Mouse (Mus musculus) forebrain, embryonic 11.5 days (tissue): ENCODE measurements at regions not wholly inside any gene's neighbourhood (a gene's known extent, or its start where the extent isn't known, plus 50 kb on each side); places are given as distances from the start of the nearest gene placed in this dataset.

Experiments used
- ATAC-seq: fragments of 200-750 bp; cut with Nextera tagmentation; replicated peaks from 2 replicates; pipeline ENCODE4 v1.8.0; 2017; ENCODE audit warnings: moderate TSS enrichment; ENCODE audit not compliant: low FRiP score
- DNase-seq: peaks from one replicate; pipeline ENCODE4 v3.0.0-alpha.2; 2017; ENCODE audit warnings: low spot score
- H3K27ac ChIP-seq: fragments of 300-500 bp; sonication (generic); 2 replicates; pipeline ENCODE4 v1.5.1; 2014; ENCODE audit warnings: low read depth, low read length
- H3K27me3 ChIP-seq: fragments of 300-500 bp; sonication (generic); 2 replicates; pipeline ENCODE4 v1.6.1; 2014; ENCODE audit warnings: mild to moderate bottlenecking, low read length, mixed read lengths; ENCODE audit not compliant: control insufficient read depth, insufficient read depth
- H3K36me3 ChIP-seq: fragments of 300-500 bp; sonication (generic); 2 replicates; pipeline ENCODE4 v1.6.1; 2014; ENCODE audit warnings: mild to moderate bottlenecking, low read length, moderate library complexity, mixed read lengths; ENCODE audit not compliant: control insufficient read depth, insufficient read depth
- H3K4me1 ChIP-seq: fragments of 300-500 bp; sonication (generic); replicated peaks from 2 replicates; pipeline ENCODE4 v1.6.1; 2014; ENCODE audit warnings: low read length, mixed read lengths; ENCODE audit not compliant: control insufficient read depth, insufficient read depth
- H3K4me2 ChIP-seq: fragments of 300-500 bp; sonication (generic); 2 replicates; pipeline ENCODE4 v1.6.1; 2014; ENCODE audit warnings: low read depth, mild to moderate bottlenecking, low read length, moderate library complexity, mixed read lengths; ENCODE audit not compliant: severe bottlenecking
- H3K4me3 ChIP-seq: fragments of 300-500 bp; sonication (generic); 2 replicates; pipeline ENCODE4 v1.5.1; 2014; ENCODE audit warnings: low read depth, low read length
- H3K9ac ChIP-seq: fragments of 300-500 bp; sonication (generic); 2 replicates; pipeline ENCODE4 v1.6.1; 2014; ENCODE audit warnings: low read length
- H3K9me3 ChIP-seq: fragments of 300-500 bp; sonication (generic); 2 replicates; pipeline ENCODE4 v1.6.1; 2016; ENCODE audit warnings: low read length, mixed read lengths; ENCODE audit not compliant: control insufficient read depth
- WGBS: fragments of 180-500 bp; shearing (Covaris S2); extraction: QIAGEN DNeasy Blood & Tissue Kit; methylation state at CpG from one replicate; pipeline ENCODE4 v1.1.7; 2014; 5-methylcytosine and 5-hydroxymethylcytosine counted together

- Histone ChIP-seq H3K9ac (no peak overlapping the region), H3K27me3 (no peaks in the 10 kb centered on the region), H3K4me3 (no peak overlapping the region), H3K9me3 (no peaks in the 10 kb centered on the region), H3K4me1 (no peaks in the 10 kb centered on the region), H3K36me3 (no peaks in the 10 kb centered on the region), H3K4me2 (no peak overlapping the region), H3K27ac (no peak overlapping the region)
- ATAC-seq: no peak
- DNase-seq: no peak
- 97% methylated on average over 2 of the region's 2 CpGs for WGBS
These were observed 122.0 kb upstream of the Gm11096 start for GRCm38 (mm10) chr17:81319605-81320004.

- Histone ChIP-seq H3K9me3 (no peaks in the 10 kb centered on the region), H3K4me1 (no peaks in the 10 kb centered on the region), H3K4me2 (no peak overlapping the region), H3K4me3 (no peak overlapping the region), H3K27ac (no peak overlapping the region), H3K36me3 (no peaks in the 10 kb centered on the region), H3K27me3 (no peaks in the 10 kb centered on the region), H3K9ac (no peak overlapping the region)
- WGBS: 80% methylated on average over 5 of the region's 5 CpGs
- DNase-seq (no peak), ATAC-seq (no peak)
These were observed 124.9 kb upstream of the Gm11096 start for GRCm38 (mm10) chr17:81316655-81317054.

- Histone ChIP-seq H3K27me3 (no peaks in the 10 kb centered on the region), H3K9ac (no peak overlapping the region), H3K36me3 (no peaks in the 10 kb centered on the region), H3K4me3 (no peak overlapping the region), H3K4me2 (no peak overlapping the region), H3K4me1 (no peaks in the 10 kb centered on the region), H3K9me3 (no peaks in the 10 kb centered on the region), H3K27ac (no peak overlapping the region)
- no peak for DNase-seq
- 82% methylated on average over 2 of the region's 2 CpGs for WGBS
- ATAC-seq: no peak
These were observed 135.7 kb upstream of the Gm11096 start for GRCm38 (mm10) chr17:81305880-81306279.

- ATAC-seq (no peak), DNase-seq (no peak)
- no peaks in the 10 kb centered on the region for H3K9me3 ChIP-seq
- H3K27ac ChIP-seq: no peak overlapping the region
- no peak overlapping the region for H3K4me3 ChIP-seq
- no peak overlapping the region for H3K4me2 ChIP-seq
- H3K4me1 ChIP-seq: no peaks in the 10 kb centered on the region
- H3K9ac ChIP-seq: no peak overlapping the region
- H3K27me3 ChIP-seq: no peaks in the 10 kb centered on the region
- 72% methylated on average over 1 of the region's 1 CpGs for WGBS
- no peaks in the 10 kb centered on the region for H3K36me3 ChIP-seq
These were observed 137.0 kb upstream of the Gm11096 start for GRCm38 (mm10) chr17:81304574-81304973.

GRCm38 (mm10) chr17:81302490-81302889 is 139.1 kb upstream of the Gm11096 start:
- no peaks in the 10 kb centered on the region for H3K9me3 ChIP-seq
- no peaks in the 10 kb centered on the region for H3K27me3 ChIP-seq
- no peak for DNase-seq
- no peak overlapping the region for H3K4me3 ChIP-seq
- no peak overlapping the region for H3K9ac ChIP-seq
- no peak overlapping the region for H3K27ac ChIP-seq
- H3K4me2 ChIP-seq: no peak overlapping the region
- 37% methylated on average over 3 of the region's 3 CpGs for WGBS
- ATAC-seq: no peak
- no peaks in the 10 kb centered on the region for H3K36me3 ChIP-seq
- H3K4me1 ChIP-seq: no peaks in the 10 kb centered on the region

- Histone ChIP-seq H3K4me2 (no peak overlapping the region), H3K4me3 (no peak overlapping the region), H3K27ac (no peak overlapping the region), H3K9ac (no peak overlapping the region), H3K4me1 (no peaks in the 10 kb centered on the region), H3K27me3 (no peaks in the 10 kb centered on the region), H3K9me3 (no peaks in the 10 kb centered on the region), H3K36me3 (no peaks in the 10 kb centered on the region)
- no peak for ATAC-seq
- WGBS: 88% methylated on average over 2 of the region's 2 CpGs
- no peak for DNase-seq
These were observed 149.7 kb upstream of the Gm11096 start for GRCm38 (mm10) chr17:81291829-81292228.

GRCm38 (mm10) chr17:81282543-81282942 is 159.0 kb upstream of the Gm11096 start:
- Histone ChIP-seq H3K9me3 (no peaks in the 10 kb centered on the region), H3K27ac (no peak overlapping the region), H3K4me1 (no peaks in the 10 kb centered on the region), H3K9ac (no peak overlapping the region), H3K27me3 (no peaks in the 10 kb centered on the region), H3K36me3 (no peaks in the 10 kb centered on the region), H3K4me3 (no peak overlapping the region), H3K4me2 (no peak overlapping the region)
- ATAC-seq: no peak
- no peak for DNase-seq
- WGBS: 76% methylated on average over 2 of the region's 2 CpGs

GRCm38 (mm10) chr17:81270235-81270634 is 171.3 kb upstream of the Gm11096 start:
- Histone ChIP-seq H3K4me2 (no peak overlapping the region), H3K9ac (no peak overlapping the region), H3K9me3 (no peaks in the 10 kb centered on the region), H3K27ac (no peak overlapping the region), H3K36me3 (no peaks in the 10 kb centered on the region), H3K4me1 (no peaks in the 10 kb centered on the region), H3K4me3 (no peak overlapping the region), H3K27me3 (no peaks in the 10 kb centered on the region)
- WGBS: 69% methylated on average over 1 of the region's 1 CpGs
- no peak for ATAC-seq
- DNase-seq: no peak

GRCm38 (mm10) chr17:81261957-81262356 is 179.6 kb upstream of the Gm11096 start:
- Histone ChIP-seq H3K4me2 (no peak overlapping the region), H3K4me1 (no peaks in the 10 kb centered on the region), H3K27me3 (no peaks in the 10 kb centered on the region), H3K9ac (no peak overlapping the region), H3K4me3 (no peak overlapping the region), H3K9me3 (no peaks in the 10 kb centered on the region), H3K27ac (no peak overlapping the region), H3K36me3 (no peaks in the 10 kb centered on the region)
- DNase-seq (no peak), ATAC-seq (no peak)
- WGBS: 94% methylated on average over 1 of the region's 1 CpGs
